Mouse (Mus musculus) liver, embryonic 16.5 days (tissue): ENCODE data around the gene Kdr. TPM values are rescaled to one million over a fixed set of nuclear protein-coding genes. Genes with fewer than 3 reads are reported as not detected.

ENCODE experiments used
- ATAC-seq: fragments of 200-750 bp; cut with Nextera tagmentation; 2 replicates; pipeline ENCODE4 v1.8.0; 2017; ENCODE audit warnings: low read depth, mild to moderate bottlenecking, moderate number of reproducible peaks, moderate library complexity
- H3K27ac ChIP-seq: fragments of 300-500 bp; sonication (generic); 2 replicates; pipeline ENCODE4 v1.5.1; 2014; ENCODE audit warnings: mild to moderate bottlenecking, low read length
- H3K27me3 ChIP-seq: fragments of 300-500 bp; sonication (generic); 2 replicates; pipeline ENCODE4 v1.6.1; 2014; ENCODE audit warnings: low read depth, low read length, mixed read lengths; ENCODE audit not compliant: control insufficient read depth, insufficient read depth
- H3K36me3 ChIP-seq: fragments of 300-500 bp; sonication (generic); 2 replicates; pipeline ENCODE4 v1.6.1; 2014; ENCODE audit warnings: mild to moderate bottlenecking; ENCODE audit not compliant: control insufficient read depth, insufficient read depth
- H3K4me1 ChIP-seq: fragments of 300-500 bp; sonication (generic); 2 replicates; pipeline ENCODE4 v1.6.1; 2014; ENCODE audit warnings: low read depth, low read length, mixed read lengths; ENCODE audit not compliant: control insufficient read depth
- H3K4me2 ChIP-seq: fragments of 300-500 bp; sonication (generic); 2 replicates; pipeline ENCODE4 v1.6.1; 2014; ENCODE audit warnings: low read depth, low read length, mixed read lengths
- H3K4me3 ChIP-seq: fragments of 300-500 bp; sonication (generic); 2 replicates; pipeline ENCODE4 v1.5.1; 2014; ENCODE audit warnings: low read depth, mild to moderate bottlenecking, low read length
- H3K9ac ChIP-seq: fragments of 300-500 bp; sonication (generic); 2 replicates; pipeline ENCODE4 v1.6.1; 2014; ENCODE audit warnings: low read depth, low read length
- H3K9me3 ChIP-seq: fragments of 300-500 bp; sonication (generic); replicated peaks from 2 replicates; pipeline ENCODE4 v1.6.1; 2016; ENCODE audit warnings: low read length; ENCODE audit not compliant: control insufficient read depth
- WGBS: fragments of 180-500 bp; shearing (Covaris S2); extraction: QIAGEN DNeasy Blood & Tissue Kit; methylation state at CpG from one replicate; pipeline ENCODE4 v1.1.7; 2014; ENCODE audit not compliant: insufficient replicate concordance; 5-methylcytosine and 5-hydroxymethylcytosine counted together
- polyA plus RNA-seq: library from polyadenylated mRNA; unstranded; fragments of >200 nt; fragmentation: Nextera tagmentation; extraction: Ambion mirVana; gene quantifications from 2 replicates; pipeline ENCODE4 v1.2.1, GENCODE M21; 2015

Gene Kdr
- polyA plus RNA-seq, 1 experiment from 2014 or later = 9.6 TPM

DNA sequence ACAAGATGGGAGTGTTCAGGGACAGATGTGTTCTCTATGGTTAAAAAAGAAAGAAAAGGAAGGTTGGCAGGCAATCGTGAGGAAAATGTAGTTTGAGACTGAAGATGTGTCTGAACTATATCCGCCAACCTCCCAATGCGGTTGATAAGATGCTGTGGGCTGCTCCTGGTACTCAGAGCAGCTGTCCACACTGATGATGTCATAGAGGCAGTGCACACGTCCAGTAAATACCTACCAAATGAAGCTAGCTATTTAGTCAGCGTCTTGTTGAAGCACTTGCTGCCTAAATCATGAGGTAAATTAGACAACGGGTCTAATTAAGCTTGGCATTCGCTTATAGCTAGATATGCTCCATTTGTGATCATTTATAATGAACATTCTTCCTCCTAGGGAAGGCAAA lies 28.1 kb upstream of the Kdr start:
- Histone ChIP-seq H3K27ac (no peak overlapping the region), H3K4me2 (no peak overlapping the region), H3K9me3 (no peaks in the 10 kb centered on the region), H3K36me3 (no peaks in the 10 kb centered on the region), H3K4me1 (no peaks in the 10 kb centered on the region), H3K27me3 (no peaks in the 10 kb centered on the region; the same call in 1 of the 2 replicates), H3K4me3 (no peak overlapping the region), H3K9ac (no peak overlapping the region)
- no peak for ATAC-seq
- WGBS = 64% methylated on average over 7 of the region's 7 CpGs

DNA sequence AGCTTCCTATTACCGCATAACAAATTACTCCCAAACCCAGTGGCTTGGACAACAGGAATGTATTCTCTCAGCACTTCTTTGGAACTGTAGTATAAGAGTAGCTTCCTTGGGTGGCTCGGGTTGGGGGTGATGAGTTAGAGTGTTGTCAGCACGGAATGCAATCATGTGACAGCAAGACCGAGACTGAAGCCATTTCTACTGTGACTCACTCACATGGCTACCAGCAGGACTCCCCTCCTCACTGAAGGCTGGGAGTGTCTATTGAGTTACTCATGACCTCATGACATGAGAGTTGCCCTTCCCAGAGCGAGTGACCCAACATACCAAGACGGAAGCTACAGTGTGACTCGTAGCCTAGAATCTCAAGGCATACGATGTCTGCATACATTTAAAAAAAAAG lies 12.0 kb upstream of the Kdr start:
- Histone ChIP-seq H3K4me1 (no peaks in the 10 kb centered on the region), H3K4me3 (no peak overlapping the region), H3K36me3 (no peaks in the 10 kb centered on the region), H3K4me2 (no peak overlapping the region), H3K9ac (no peak overlapping the region), H3K27ac (no peak overlapping the region), H3K9me3 (no peaks in the 10 kb centered on the region), H3K27me3 (no peaks in the 10 kb centered on the region)
- ATAC-seq = no peak
- 71% methylated on average over 8 of the region's 8 CpGs for WGBS

DNA sequence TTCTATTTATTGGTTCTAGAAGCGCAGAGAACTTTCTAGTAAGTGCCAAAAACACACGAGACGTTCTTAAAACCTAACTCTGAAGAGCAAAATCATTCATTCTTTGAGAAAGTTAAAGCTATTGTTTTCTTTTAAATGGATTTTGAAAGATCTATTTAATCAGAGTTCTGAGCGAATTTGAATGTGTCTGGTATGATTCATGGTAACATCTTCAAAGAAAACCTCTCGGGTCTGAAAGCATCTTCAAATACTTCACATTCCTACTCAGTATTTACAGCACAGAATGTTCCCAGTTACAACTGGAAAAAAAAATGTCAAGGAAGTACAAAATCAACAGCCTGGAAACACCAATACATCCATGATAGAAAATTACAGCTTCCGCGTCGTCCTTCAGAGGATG lies 9.3 kb upstream of the Kdr start:
- Histone ChIP-seq H3K4me2 (no peak overlapping the region), H3K27ac (no peak overlapping the region), H3K9me3 (no peaks in the 10 kb centered on the region), H3K4me1 (no peaks in the 10 kb centered on the region), H3K27me3 (no peaks in the 10 kb centered on the region), H3K36me3 (no peaks in the 10 kb centered on the region), H3K9ac (no peak overlapping the region), H3K4me3 (no peak overlapping the region)
- ATAC-seq = no peak
- WGBS = 69% methylated on average over 8 of the region's 8 CpGs

DNA sequence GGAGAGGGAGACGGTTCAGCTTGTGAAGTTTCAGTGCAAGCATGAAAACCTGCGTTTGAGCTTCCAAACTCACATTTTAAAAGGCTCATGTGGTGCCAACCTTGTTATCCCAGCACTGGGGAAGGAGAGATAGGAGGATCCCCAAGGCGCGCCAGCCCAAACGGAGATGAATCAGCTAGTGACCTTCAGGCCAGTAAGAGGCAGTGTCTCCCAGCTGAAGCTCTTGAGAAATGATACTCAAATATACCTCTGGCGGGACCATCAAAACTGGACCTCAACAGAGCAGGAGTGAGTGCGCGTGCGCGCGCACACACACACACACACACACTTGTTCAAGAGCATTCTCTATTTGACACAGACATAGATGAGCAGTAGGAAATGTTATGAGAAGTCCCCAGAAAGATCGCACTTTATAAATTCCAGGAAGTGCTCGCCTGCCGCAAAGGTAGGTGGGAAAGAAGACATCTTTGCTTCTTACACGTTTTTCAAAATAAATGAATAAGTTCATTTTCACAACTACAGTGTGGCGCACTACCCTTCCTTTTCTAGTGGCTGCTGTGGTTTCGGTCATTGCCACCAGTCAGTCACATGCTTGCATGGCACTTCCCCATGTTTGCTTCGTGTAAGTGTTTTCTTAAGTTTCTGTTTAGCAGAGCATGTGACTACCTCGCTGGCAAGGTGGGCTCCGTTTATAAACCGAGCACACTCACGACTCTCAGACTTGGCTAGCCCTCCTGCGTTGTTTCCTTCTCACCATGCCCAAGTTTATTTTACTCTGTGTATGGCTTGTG lies 2.5 kb upstream of the Kdr start:
- Histone ChIP-seq H3K4me2 (0 out of 2 replicates have a peak overlapping the region, but pooled peaks have one; percentile 20), H3K36me3 (no peaks in the 10 kb centered on the region), H3K4me3 (no peak overlapping the region), H3K27me3 (peaks cover 51% of the 10 kb centered on the region), H3K9me3 (no peaks in the 10 kb centered on the region), H3K27ac (no peak overlapping the region), H3K9ac (no peak overlapping the region), H3K4me1 (peaks cover 4% of the 10 kb centered on the region; the same call in 1 of the 2 replicates)
- ATAC-seq = no peak
- WGBS = 43% methylated on average over 23 of the region's 23 CpGs

- Histone ChIP-seq H3K27me3 (peaks cover 60% of the 10 kb centered on the region), H3K36me3 (no peaks in the 10 kb centered on the region), H3K9ac (no peak overlapping the region), H3K27ac (no peak overlapping the region), H3K9me3 (no peaks in the 10 kb centered on the region), H3K4me1 (peaks cover 4% of the 10 kb centered on the region; the same call in 1 of the 2 replicates), H3K4me3 (0 out of 2 replicates have a peak overlapping the region, but pooled peaks have one; percentile 54), H3K4me2 (peak overlapping the region; percentile 57)
- no peak for ATAC-seq
- WGBS = 9% methylated on average over 8 of the region's 8 CpGs
Measured at GRCm38 (mm10) chr5:75979108-75979507, 850 bp upstream of the Kdr start.

DNA sequence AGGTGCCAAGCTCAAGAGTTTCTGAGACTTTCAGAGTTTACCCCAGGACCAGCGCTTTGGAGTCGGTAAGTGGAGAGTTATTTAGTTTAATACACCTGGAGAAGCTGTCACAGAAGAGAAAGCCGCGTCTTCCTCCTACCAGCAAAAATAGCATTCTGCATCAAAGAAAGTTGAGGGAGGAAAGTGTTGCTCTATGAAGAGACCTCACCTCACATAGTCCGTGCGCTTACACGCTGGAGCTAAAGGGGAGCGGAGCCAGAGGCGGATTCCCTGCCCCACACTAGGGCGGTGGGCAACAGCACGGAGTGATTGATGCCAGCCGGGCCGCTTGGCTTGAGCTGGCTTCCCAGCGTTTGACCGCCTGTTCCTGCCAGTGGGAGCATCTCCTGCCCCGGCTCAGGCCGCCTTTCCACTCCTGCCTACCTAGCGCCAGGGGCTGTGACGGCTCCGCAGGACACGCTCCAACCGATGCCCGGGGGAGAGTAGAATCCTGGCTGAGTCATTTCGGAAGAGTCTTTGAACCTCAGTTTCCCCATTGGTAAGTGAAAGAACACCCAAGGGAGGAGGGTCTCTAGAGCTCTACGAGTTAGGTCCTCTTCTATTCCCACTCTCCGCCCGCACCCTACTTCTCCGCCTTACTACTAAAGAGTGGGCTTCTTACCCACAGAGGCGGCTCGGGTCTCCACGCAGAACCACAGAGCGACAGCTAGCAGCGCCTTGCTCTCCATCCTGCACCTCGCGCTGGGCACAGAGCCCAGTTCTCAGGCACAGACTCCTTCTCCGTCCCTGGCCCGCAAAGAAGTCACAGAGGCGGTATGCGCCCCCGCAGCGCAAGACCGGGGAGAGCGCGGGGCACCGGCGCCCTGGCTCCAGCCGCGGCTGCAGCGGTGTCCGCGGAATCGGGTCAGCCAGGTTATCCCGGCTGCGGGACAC lies 551 bp downstream of the Kdr start:
- Histone ChIP-seq H3K4me3 (peak overlapping the region; percentile 54), H3K9ac (peak overlapping the region; percentile 38; the same call in 1 of the 2 replicates), H3K4me1 (peaks cover 4% of the 10 kb centered on the region; the same call in 1 of the 2 replicates), H3K27me3 (peaks cover 60% of the 10 kb centered on the region), H3K27ac (no peak overlapping the region), H3K9me3 (no peaks in the 10 kb centered on the region), H3K36me3 (no peaks in the 10 kb centered on the region), H3K4me2 (peak overlapping the region; percentile 57)
- WGBS = 2% methylated on average over 54 of the region's 54 CpGs
- ATAC-seq = no peak

- Histone ChIP-seq H3K36me3 (no peaks in the 10 kb centered on the region), H3K9ac (no peak overlapping the region), H3K27ac (no peak overlapping the region), H3K4me2 (no peak overlapping the region), H3K4me1 (peaks cover 4% of the 10 kb centered on the region; the same call in 1 of the 2 replicates), H3K27me3 (peaks cover 60% of the 10 kb centered on the region), H3K9me3 (no peaks in the 10 kb centered on the region), H3K4me3 (0 out of 2 replicates have a peak overlapping the region, but pooled peaks have one; percentile 13)
- no peak for ATAC-seq
- WGBS = 46% methylated on average over 9 of the region's 9 CpGs
Measured at GRCm38 (mm10) chr5:75976696-75977095, 1.6 kb downstream of the Kdr start.

DNA sequence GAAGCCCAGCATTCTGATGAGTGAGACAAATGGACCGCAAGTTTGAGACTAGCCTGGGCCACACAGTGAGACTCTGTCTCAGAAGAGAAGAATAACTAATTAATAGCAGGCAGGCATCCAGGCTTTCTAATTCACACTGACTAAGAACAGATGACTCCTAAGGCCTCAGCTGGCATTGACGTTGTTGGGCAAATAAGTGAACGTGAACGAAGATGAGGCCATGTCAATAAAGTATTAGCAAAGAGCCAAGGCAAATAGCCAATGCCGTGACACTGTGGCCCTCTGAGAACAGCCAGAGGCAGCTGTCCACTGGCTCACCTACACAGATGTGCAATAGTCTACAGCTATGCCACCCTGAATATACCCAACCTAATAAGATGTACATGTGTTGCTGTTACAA lies 2.9 kb downstream of the Kdr start:
- WGBS = 58% methylated on average over 5 of the region's 5 CpGs
- no peak for ATAC-seq
- no peak overlapping the region for H3K4me2 ChIP-seq

More for the DNA sequence above, 2.9 kb downstream of the Kdr start:
- H3K9me3 ChIP-seq = no peaks in the 10 kb centered on the region
- no peak overlapping the region for H3K4me3 ChIP-seq
- no peaks in the 10 kb centered on the region for H3K36me3 ChIP-seq
- H3K9ac ChIP-seq = no peak overlapping the region
- H3K27ac ChIP-seq = no peak overlapping the region
- peaks cover 4% of the 10 kb centered on the region; the same call in 1 of the 2 replicates for H3K4me1 ChIP-seq
- H3K27me3 ChIP-seq = peaks cover 52% of the 10 kb centered on the region
